Mouse (Mus musculus) G1E (cell line): ENCODE measurements around the gene Scaf1.

Source experiments
- CTCF ChIP-seq: IDR thresholded peaks from 2 replicates; pipeline ENCODE4 v1.5.1; 2012; ENCODE audit warnings: low read depth, low read length, inconsistent platforms, mixed read lengths
- GATA1 ChIP-seq: IDR thresholded peaks from 2 replicates; pipeline ENCODE4 v1.6.1; 2012; ENCODE audit warnings: borderline replicate concordance, low read length, inconsistent platforms, mixed read lengths
- POLR2AphosphoS5 ChIP-seq: IDR thresholded peaks from 2 replicates; pipeline ENCODE4 v1.6.1; 2012; ENCODE audit warnings: low read depth, low read length, inconsistent platforms; ENCODE audit not compliant: insufficient replicate concordance

DNA sequence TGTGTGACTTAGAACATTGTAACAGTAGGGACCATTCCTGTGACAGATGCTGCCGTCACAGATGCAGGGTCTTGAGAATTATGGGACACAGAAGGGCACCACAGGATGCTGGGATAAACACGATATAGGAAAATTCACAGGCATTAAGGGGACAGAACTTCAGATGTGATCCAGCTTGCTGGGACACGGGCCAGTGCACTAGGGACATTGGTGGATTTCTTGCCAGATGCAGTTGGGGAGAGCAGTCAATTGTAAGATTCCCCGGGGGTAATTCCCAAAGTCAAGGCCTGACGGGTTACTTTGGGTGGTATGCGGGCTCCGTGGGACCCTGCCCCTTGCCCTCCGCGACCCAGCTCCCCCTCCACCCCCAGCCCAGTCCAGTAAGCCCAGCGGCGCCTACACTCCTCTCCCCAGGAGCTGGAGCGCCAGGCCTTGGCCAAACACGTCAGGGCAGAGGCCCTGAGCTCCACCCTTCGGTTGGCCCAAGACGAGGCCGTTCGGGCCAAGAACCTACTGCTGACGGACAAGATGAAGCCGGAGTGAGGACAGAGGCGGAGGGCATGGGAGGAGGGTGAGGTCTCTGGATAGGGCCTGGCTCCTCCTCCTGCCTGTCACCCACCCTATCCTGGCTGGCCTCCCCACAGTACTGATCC, 58.9 kb downstream of the Scaf1 start:
- no peak for TF ChIP-seq CTCF
- no peak for TF ChIP-seq POLR2AphosphoS5
- TF ChIP-seq GATA1 = no peak
